Mouse (Mus musculus) cerebellum, adult 8-10 months (tissue): ENCODE data around the gene Ntpcr.

Source experiments
- DNase-seq: peaks from one replicate; pipeline ENCODE4 v3.0.0; 2022

Ntpcr gene

GRCm38 (mm10) chr8:125726143-125726542 lies 3.6 kb upstream of the Ntpcr start:
- DNase-seq: no peak

GRCm38 (mm10) chr8:125726986-125727385 lies 2.8 kb upstream of the Ntpcr start:
- no peak for DNase-seq

- DNase-seq: no peak
Observed at GRCm38 (mm10) chr8:125727797-125728196, 2.0 kb upstream of the Ntpcr start.

- DNase-seq: peak; percentile 91
Observed at GRCm38 (mm10) chr8:125733964-125734956, 4.5 kb downstream of the Ntpcr start.

GRCm38 (mm10) chr8:125738956-125739355 lies 9.2 kb downstream of the Ntpcr start:
- DNase-seq: no peak

GRCm38 (mm10) chr8:125740655-125741054 lies 10.9 kb downstream of the Ntpcr start:
- DNase-seq: no peak

GRCm38 (mm10) chr8:125741377-125741776 lies 11.6 kb downstream of the Ntpcr start:
- DNase-seq: no peak

- DNase-seq: no peak
Observed at GRCm38 (mm10) chr8:125741855-125742254, 12.1 kb downstream of the Ntpcr start.

- no peak for DNase-seq
Observed at GRCm38 (mm10) chr8:125742406-125742805, 12.6 kb downstream of the Ntpcr start.

- no peak for DNase-seq
Observed at GRCm38 (mm10) chr8:125744914-125745576, 15.3 kb downstream of the Ntpcr start.

- no peak for DNase-seq
Observed at GRCm38 (mm10) chr8:125747390-125747789, 17.6 kb downstream of the Ntpcr start.

GRCm38 (mm10) chr8:125750846-125751245 lies 21.1 kb downstream of the Ntpcr start:
- no peak for DNase-seq

GRCm38 (mm10) chr8:125755896-125756295 lies 26.1 kb downstream of the Ntpcr start:
- DNase-seq: peak; percentile 37

GRCm38 (mm10) chr8:125756391-125757105 lies 26.8 kb downstream of the Ntpcr start:
- DNase-seq: peak; percentile 46

GRCm38 (mm10) chr8:125757106-125757496 lies 27.3 kb downstream of the Ntpcr start:
- peak; percentile 25 for DNase-seq

GRCm38 (mm10) chr8:125759022-125759421 lies 29.3 kb downstream of the Ntpcr start:
- no peak for DNase-seq

- DNase-seq: no peak
Observed at GRCm38 (mm10) chr8:125763066-125763786, 33.5 kb downstream of the Ntpcr start.

- no peak for DNase-seq
Observed at GRCm38 (mm10) chr8:125768079-125768478, 38.3 kb downstream of the Ntpcr start.

- DNase-seq: no peak
Observed at GRCm38 (mm10) chr8:125772300-125772699, 42.5 kb downstream of the Ntpcr start.

GRCm38 (mm10) chr8:125773281-125773803 lies 43.6 kb downstream of the Ntpcr start:
- no peak for DNase-seq

- no peak for DNase-seq
Observed at GRCm38 (mm10) chr8:125775031-125775430, 45.3 kb downstream of the Ntpcr start.

GRCm38 (mm10) chr8:125776314-125776713 lies 46.6 kb downstream of the Ntpcr start:
- DNase-seq: no peak
